Mouse (Mus musculus) liver, embryonic 16.5 days (tissue): ENCODE results near the gene Gm4450. TPM values are rescaled to one million over a fixed set of nuclear protein-coding genes. Genes with fewer than 3 reads are reported as not detected.
"Not testable (repeated sequence)": the region's sequence is repeated elsewhere in the genome, so short reads cannot be mapped to it uniquely, and the experiment has no call there.

Experiments
- ATAC-seq: fragments of 200-750 bp; cut with Nextera tagmentation; 2 replicates; pipeline ENCODE4 v1.8.0; 2017; ENCODE audit warnings: low read depth, mild to moderate bottlenecking, moderate number of reproducible peaks, moderate library complexity
- H3K27ac ChIP-seq: fragments of 300-500 bp; sonication (generic); 2 replicates; pipeline ENCODE4 v1.5.1; 2014; ENCODE audit warnings: mild to moderate bottlenecking, low read length
- H3K27me3 ChIP-seq: fragments of 300-500 bp; sonication (generic); 2 replicates; pipeline ENCODE4 v1.6.1; 2014; ENCODE audit warnings: low read depth, low read length, mixed read lengths; ENCODE audit not compliant: control insufficient read depth, insufficient read depth
- H3K36me3 ChIP-seq: fragments of 300-500 bp; sonication (generic); 2 replicates; pipeline ENCODE4 v1.6.1; 2014; ENCODE audit warnings: mild to moderate bottlenecking; ENCODE audit not compliant: control insufficient read depth, insufficient read depth
- H3K4me1 ChIP-seq: fragments of 300-500 bp; sonication (generic); 2 replicates; pipeline ENCODE4 v1.6.1; 2014; ENCODE audit warnings: low read depth, low read length, mixed read lengths; ENCODE audit not compliant: control insufficient read depth
- H3K4me2 ChIP-seq: fragments of 300-500 bp; sonication (generic); 2 replicates; pipeline ENCODE4 v1.6.1; 2014; ENCODE audit warnings: low read depth, low read length, mixed read lengths
- H3K4me3 ChIP-seq: fragments of 300-500 bp; sonication (generic); 2 replicates; pipeline ENCODE4 v1.5.1; 2014; ENCODE audit warnings: low read depth, mild to moderate bottlenecking, low read length
- H3K9ac ChIP-seq: fragments of 300-500 bp; sonication (generic); 2 replicates; pipeline ENCODE4 v1.6.1; 2014; ENCODE audit warnings: low read depth, low read length
- H3K9me3 ChIP-seq: fragments of 300-500 bp; sonication (generic); replicated peaks from 2 replicates; pipeline ENCODE4 v1.6.1; 2016; ENCODE audit warnings: low read length; ENCODE audit not compliant: control insufficient read depth
- WGBS: fragments of 180-500 bp; shearing (Covaris S2); extraction: QIAGEN DNeasy Blood & Tissue Kit; methylation state at CpG from one replicate; pipeline ENCODE4 v1.1.7; 2014; ENCODE audit not compliant: insufficient replicate concordance; 5-methylcytosine and 5-hydroxymethylcytosine counted together
- polyA plus RNA-seq: library from polyadenylated mRNA; unstranded; fragments of >200 nt; fragmentation: Nextera tagmentation; extraction: Ambion mirVana; gene quantifications from 2 replicates; pipeline ENCODE4 v1.2.1, GENCODE M21; 2015

Gene Gm4450
- polyA plus RNA-seq, 1 experiment from 2014 or later = not detected

DNA sequence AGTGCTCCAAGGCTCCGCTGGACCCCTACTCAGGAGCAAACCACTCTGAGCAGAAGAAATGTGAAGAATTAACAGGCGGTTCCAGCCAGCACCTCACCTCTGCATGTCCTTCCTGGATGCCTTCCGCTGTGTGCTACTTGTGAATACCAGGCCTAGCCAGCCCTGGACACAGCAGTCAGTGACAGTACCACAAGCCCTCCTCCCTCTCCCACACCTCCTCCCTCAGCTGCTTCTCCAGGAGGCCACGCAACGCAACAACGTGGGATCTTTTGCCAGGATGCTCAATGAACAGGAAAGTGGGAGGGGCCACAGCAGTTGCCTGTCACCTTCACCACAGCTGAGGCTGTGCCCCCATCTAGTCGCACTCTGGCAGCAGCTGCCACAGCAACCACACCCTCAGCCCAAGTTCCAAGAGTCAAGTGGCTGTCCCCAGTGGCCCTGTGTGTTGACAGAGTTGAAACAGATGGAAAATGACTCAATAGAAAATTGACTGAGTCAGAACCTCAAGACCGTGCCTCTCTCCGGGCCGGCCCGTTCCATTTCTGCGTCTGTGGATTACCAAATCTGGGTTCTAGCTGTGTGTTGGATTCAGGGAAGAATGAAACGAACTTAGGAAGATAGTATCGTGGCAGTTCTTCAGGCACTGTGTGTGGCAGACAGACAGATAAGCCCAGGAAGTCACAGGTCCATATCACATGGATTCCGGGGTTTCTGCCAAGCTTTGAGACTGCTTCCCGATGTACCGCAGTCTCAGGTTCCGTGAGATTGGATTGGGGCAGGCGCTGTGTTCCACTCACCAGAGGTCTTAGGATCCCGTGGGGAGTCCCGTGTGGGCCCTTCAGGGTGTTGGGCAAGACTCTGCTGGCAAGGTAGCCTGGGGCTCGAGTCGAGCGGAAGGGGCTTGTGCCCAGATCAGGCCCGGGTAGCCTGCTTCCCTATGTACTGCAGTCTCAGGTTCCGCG is 46.0 kb downstream of the Gm4450 start:
- not testable (repeated sequence) for H3K4me1 ChIP-seq, H3K36me3 ChIP-seq, H3K9me3 ChIP-seq, H3K4me3 ChIP-seq, H3K27ac ChIP-seq, H3K27me3 ChIP-seq, ATAC-seq, H3K4me2 ChIP-seq, H3K9ac ChIP-seq
- WGBS = 78% methylated on average over 16 of the region's 27 CpGs

DNA sequence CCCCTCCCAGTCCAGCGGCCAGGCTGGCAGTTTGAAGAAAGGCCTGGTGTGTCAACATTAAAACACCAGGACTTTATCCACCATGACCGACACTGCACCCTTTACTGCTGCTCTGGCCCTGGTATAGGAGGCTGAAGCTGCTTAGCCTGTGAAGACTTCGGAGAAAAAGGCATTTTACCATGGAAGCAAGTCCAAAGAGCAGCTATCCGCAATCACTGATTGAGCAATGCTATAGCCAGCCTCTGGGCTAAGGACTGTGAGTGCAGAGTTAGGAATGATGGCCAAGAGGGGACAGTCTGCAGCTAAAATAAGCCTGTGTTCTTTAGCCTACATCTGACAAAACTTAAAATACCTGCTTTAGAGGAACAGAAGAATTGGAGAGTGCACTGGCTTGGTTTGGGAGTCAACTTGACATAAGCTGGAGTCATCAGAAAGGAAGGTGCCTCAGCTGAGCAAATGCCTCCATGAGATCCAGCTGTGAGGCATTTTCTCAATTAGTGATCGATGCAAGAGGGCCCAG is 49.6 kb downstream of the Gm4450 start:
- not testable (repeated sequence) for H3K4me1 ChIP-seq, H3K27me3 ChIP-seq, H3K4me2 ChIP-seq, H3K36me3 ChIP-seq, H3K27ac ChIP-seq, H3K9ac ChIP-seq, H3K9me3 ChIP-seq, H3K4me3 ChIP-seq
- peak; percentile 72 for ATAC-seq
- WGBS = 50% methylated on average over 5 of the region's 5 CpGs

DNA sequence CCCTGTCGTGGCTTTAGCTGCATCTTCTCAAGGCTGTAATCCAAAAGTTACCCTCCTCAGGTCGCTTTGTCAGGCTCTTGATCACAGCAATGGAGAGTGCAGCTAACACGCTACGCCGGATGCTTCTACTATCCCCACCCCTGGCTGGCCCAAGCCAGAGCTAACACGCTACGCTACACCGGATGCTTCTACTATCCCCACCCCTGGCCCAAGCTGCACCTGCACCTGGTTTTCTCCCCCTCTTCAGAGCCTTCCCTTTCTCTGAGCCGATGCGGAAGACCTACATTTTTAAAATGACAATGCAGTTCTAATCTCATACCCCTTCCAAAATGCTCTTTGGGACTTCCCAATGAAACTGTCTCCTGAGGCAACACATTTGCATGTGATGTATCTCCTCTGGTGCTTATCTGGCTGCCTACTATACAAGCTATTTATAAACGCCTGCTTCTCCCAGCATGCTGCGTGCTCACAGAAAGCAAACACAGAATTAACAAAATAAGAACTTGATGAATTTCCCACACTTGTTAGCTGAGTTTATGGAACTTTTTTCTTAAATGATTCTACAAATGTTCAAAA is 50.3 kb downstream of the Gm4450 start:
- H3K4me2 ChIP-seq, H3K9ac ChIP-seq, ATAC-seq, H3K27me3 ChIP-seq, H3K4me3 ChIP-seq, H3K9me3 ChIP-seq, H3K27ac ChIP-seq, H3K4me1 ChIP-seq, H3K36me3 ChIP-seq: not testable (repeated sequence)
- 52% methylated on average over 12 of the region's 12 CpGs for WGBS

DNA sequence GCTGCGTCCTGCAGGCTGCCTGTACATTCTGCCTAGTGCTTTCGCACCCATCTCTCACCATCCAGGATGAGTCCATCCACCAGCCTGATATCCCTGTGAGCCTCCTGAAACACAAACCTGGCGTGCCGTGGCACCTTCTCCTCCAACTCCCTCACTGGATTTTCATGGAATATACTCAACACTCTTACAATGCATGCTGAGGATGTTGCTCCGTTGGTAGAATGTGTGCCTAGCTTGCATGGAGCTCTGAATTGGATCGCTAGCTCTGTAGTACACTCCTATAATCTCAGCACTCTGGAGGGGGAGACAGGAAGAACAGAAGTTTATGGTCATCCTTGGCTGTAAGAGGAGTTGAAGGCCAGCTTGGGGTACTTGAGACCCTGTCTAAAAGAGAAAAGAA is 51.0 kb downstream of the Gm4450 start:
- not testable (repeated sequence) for H3K27ac ChIP-seq, H3K4me3 ChIP-seq, H3K9me3 ChIP-seq, ATAC-seq, H3K9ac ChIP-seq, H3K27me3 ChIP-seq, H3K36me3 ChIP-seq, H3K4me2 ChIP-seq, H3K4me1 ChIP-seq
- WGBS = 54% methylated on average over 5 of the region's 6 CpGs

DNA sequence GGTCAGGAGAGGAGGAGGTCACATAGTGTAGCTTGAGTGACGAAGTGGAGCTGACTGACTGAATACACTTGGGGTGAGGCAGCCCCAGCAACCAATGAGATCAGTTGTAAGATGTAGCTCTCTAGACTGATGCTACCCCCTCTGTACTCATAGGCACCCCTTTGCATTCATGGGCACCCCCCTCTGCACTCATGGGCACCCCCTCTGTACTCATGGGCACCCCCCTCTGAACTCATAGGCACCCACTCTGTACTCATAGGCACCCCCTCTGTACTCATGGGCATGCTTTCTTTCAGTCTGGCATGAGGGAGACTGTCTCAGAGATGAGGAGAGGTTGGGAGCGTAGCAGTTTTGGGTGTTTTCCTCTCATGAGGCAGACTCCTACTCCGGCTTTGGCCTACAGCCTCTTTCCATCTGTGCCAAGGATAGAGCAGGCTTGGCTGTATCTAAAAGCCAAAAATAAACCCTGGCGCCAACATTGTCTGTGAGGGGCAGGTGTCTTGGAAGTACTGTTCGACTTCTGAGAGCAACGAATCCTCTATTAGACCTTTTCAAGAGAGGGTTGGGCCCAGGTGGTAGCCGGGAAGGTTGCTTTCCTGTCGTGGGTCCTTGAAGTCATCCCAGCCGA is 52.5 kb downstream of the Gm4450 start:
- not testable (repeated sequence) for H3K4me1 ChIP-seq, ATAC-seq, H3K4me2 ChIP-seq, H3K4me3 ChIP-seq, H3K27ac ChIP-seq, H3K27me3 ChIP-seq, H3K9ac ChIP-seq, H3K9me3 ChIP-seq, H3K36me3 ChIP-seq
- 74% methylated on average over 9 of the region's 9 CpGs for WGBS

Other genes starting within 250 kb of the Gm4450 start
- 0.27 TPM in 1 of 2 replicates, not detected in the other for gene Reg4, start 235.0 kb downstream of the Gm4450 start, polyA plus RNA-seq
- 293 and 366 TPM in 2 replicates for gene Hmgcs2, start 176.7 kb downstream of the Gm4450 start, polyA plus RNA-seq
- gene Phgdh, start 117.1 kb downstream of the Gm4450 start, polyA plus RNA-seq = 179 and 193 TPM in 2 replicates
- gene Zfp697, start 74.7 kb downstream of the Gm4450 start, polyA plus RNA-seq = 2.0 and 2.1 TPM in 2 replicates
- gene Hsd3b4, start 53.4 kb upstream of the Gm4450 start, polyA plus RNA-seq = 0.12 TPM in 1 of 2 replicates, not detected in the other
- 0.12 TPM in 1 of 2 replicates, not detected in the other for gene Gm10681, start 131.7 kb upstream of the Gm4450 start, polyA plus RNA-seq
- 0.09 TPM in 1 of 2 replicates, not detected in the other for gene Hsd3b5, start 173.1 kb upstream of the Gm4450 start, polyA plus RNA-seq